Mouse (Mus musculus) midbrain, embryonic 11.5 days (tissue): ENCODE measurements around the gene Cds1. TPM values are rescaled to one million over a fixed set of nuclear protein-coding genes. Genes with fewer than 3 reads are reported as not detected.

Source experiments
- ATAC-seq: fragments of 200-750 bp; cut with Nextera tagmentation; 2 replicates; pipeline ENCODE4 v1.8.0; 2017; ENCODE audit warnings: moderate TSS enrichment, moderate library complexity; ENCODE audit not compliant: low FRiP score
- DNase-seq: peaks from one replicate; pipeline ENCODE4 v3.0.0; 2015; ENCODE audit warnings: low spot score; ENCODE audit errors: missing footprints
- H3K27ac ChIP-seq: fragments of 300-500 bp; sonication (generic); 2 replicates; pipeline ENCODE4 v1.5.1; 2014; ENCODE audit warnings: low read depth, low read length
- H3K27me3 ChIP-seq: fragments of 300-500 bp; sonication (generic); 2 replicates; pipeline ENCODE4 v1.6.1; 2014; ENCODE audit warnings: mild to moderate bottlenecking, low read length, moderate library complexity, mixed read lengths; ENCODE audit not compliant: control insufficient read depth, insufficient read depth
- H3K36me3 ChIP-seq: fragments of 300-500 bp; sonication (generic); 2 replicates; pipeline ENCODE4 v1.6.1; 2014; ENCODE audit warnings: mild to moderate bottlenecking, low read length, moderate library complexity, mixed read lengths; ENCODE audit not compliant: control insufficient read depth, insufficient read depth
- H3K4me1 ChIP-seq: fragments of 300-500 bp; sonication (generic); 2 replicates; pipeline ENCODE4 v1.6.1; 2014; ENCODE audit warnings: low read length; ENCODE audit not compliant: control insufficient read depth, insufficient read depth
- H3K4me2 ChIP-seq: fragments of 300-500 bp; sonication (generic); 2 replicates; pipeline ENCODE4 v1.6.1; 2014; ENCODE audit warnings: mild to moderate bottlenecking, moderate library complexity
- H3K4me3 ChIP-seq: fragments of 300-500 bp; sonication (generic); 2 replicates; pipeline ENCODE4 v1.5.1; 2014; ENCODE audit warnings: low read depth, low read length
- H3K9ac ChIP-seq: fragments of 300-500 bp; sonication (generic); 2 replicates; pipeline ENCODE4 v1.6.1; 2014; ENCODE audit warnings: low read length
- H3K9me3 ChIP-seq: fragments of 300-500 bp; sonication (generic); 2 replicates; pipeline ENCODE4 v1.6.1; 2016; ENCODE audit warnings: low read length; ENCODE audit not compliant: control insufficient read depth
- WGBS: fragments of 180-500 bp; shearing (Covaris S2); extraction: QIAGEN DNeasy Blood & Tissue Kit; methylation state at CpG from one replicate; pipeline ENCODE4 v1.1.7; 2014; 5-methylcytosine and 5-hydroxymethylcytosine counted together
- polyA plus RNA-seq: library from polyadenylated mRNA; unstranded; fragments of >200 nt; fragmentation: Nextera tagmentation; extraction: Ambion mirVana; gene quantifications from 2 replicates; pipeline ENCODE4 v1.2.1, GENCODE M21; 2014

The Cds1 gene
- polyA plus RNA-seq, 1 experiment from 2014 or later = 1.0 TPM

DNA sequence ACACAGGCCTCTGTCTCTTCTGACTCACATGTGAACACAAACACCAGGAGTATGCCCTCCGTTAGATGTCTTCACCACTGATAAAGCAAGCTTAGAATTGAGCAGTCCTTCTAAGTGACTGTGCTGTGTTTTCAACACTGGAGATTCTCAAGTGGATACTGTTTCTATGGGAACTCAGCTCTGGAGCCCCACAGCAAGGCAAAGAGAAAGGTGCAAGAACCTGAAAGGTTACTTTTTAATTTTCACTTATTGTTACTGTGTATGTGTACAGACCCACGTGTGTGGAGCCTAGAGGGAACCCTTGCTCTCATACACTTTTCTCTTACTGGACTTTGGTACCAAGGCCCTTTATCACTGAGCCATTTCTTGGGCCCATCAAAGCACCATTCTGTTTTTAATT is 101.8 kb downstream of the Cds1 start:
- Histone ChIP-seq H3K4me1 (no peaks in the 10 kb centered on the region), H3K27ac (no peak overlapping the region), H3K9ac (no peak overlapping the region), H3K4me3 (no peak overlapping the region), H3K36me3 (peaks cover 42% of the 10 kb centered on the region), H3K9me3 (no peaks in the 10 kb centered on the region), H3K4me2 (no peak overlapping the region), H3K27me3 (no peaks in the 10 kb centered on the region)
- DNase-seq (no peak), ATAC-seq (no peak)
- 78% methylated on average over 2 of the region's 2 CpGs for WGBS

Other genes with a start within 250 kb of the Cds1 start
- 9.3 and 10.5 TPM in 2 replicates for gene Nkx6-1, start 100.1 kb upstream of the Cds1 start, polyA plus RNA-seq